Mouse (Mus musculus): ENCODE results near the gene Siae.

- TF ChIP-seq GATA1 (IDR thresholded peaks at IDR 0.05; ENCODE audit: low read length) = no peak
- no peak for TF ChIP-seq TAL1 (IDR thresholded peaks at IDR 0.05; ENCODE audit: low read length)
Measured at GRCm38 (mm10) chr9:37514456-37514855, 41.0 kb upstream of the Siae start.

Data from erythroblast, embryonic 14.5 days (primary cell).